Mouse (Mus musculus) E14TG2a.4 (cell line): ENCODE measurements around the gene Cntrob.

Experiments
- CTCF ChIP-seq: conservative IDR thresholded peaks from 2 replicates; pipeline ENCODE4 v1.5.1; 2014; ENCODE audit warnings: low read length
- NANOG ChIP-seq: IDR thresholded peaks from 2 replicates; pipeline ENCODE4 v1.6.1; 2014; ENCODE audit warnings: borderline replicate concordance, low read length, mixed read lengths
- POU5F1 ChIP-seq: IDR thresholded peaks from 2 replicates; pipeline ENCODE4 v1.6.1; 2014; ENCODE audit warnings: low read length, borderline replicate concordance

GRCm38 (mm10) chr11:69370817-69371215, 47.2 kb upstream of the Cntrob start:
- TF ChIP-seq CTCF (no peak), NANOG (no peak), POU5F1 (no peak)
